Mouse (Mus musculus) CH12.LX (cell line): ENCODE data around the gene Olfr469. TPM values are rescaled to one million over a fixed set of nuclear protein-coding genes. Genes with fewer than 3 reads are reported as not detected.
"Not testable (repeated sequence)": the region's sequence is repeated elsewhere in the genome, so short reads cannot be mapped to it uniquely, and the experiment has no call there.

Experiments used
- DNase-seq: peaks from one replicate; pipeline ENCODE4 v3.0.0-alpha.2; 2013; ENCODE audit errors: extremely low read depth
- H3K27ac ChIP-seq: 2 replicates; pipeline ENCODE4 v1.5.1; 2012; ENCODE audit warnings: low read depth, mild to moderate bottlenecking, control low read depth, moderate library complexity; ENCODE audit not compliant: insufficient read depth
- H3K27me3 ChIP-seq: replicated peaks from 2 replicates; pipeline ENCODE3; 2012; ENCODE audit warnings: inconsistent platforms
- H3K36me3 ChIP-seq, 2 experiments: replicated peaks in 1 of 2; 2 replicates each; pipeline versions ENCODE3 to v1.6.1; 2012; ENCODE audit warnings: inconsistent platforms in 1 of 2, low read length in 1 of 2, mild to moderate bottlenecking in 1 of 2, mixed read lengths in 1 of 2, moderate library complexity in 1 of 2; ENCODE audit not compliant: control insufficient read depth in 1 of 2, insufficient read depth in 1 of 2
- H3K4me1 ChIP-seq, 2 experiments: 2 replicates each; pipeline ENCODE4 v1.6.1; 2012; ENCODE audit warnings: inconsistent platforms in 1 of 2, moderate library complexity in 1 of 2; ENCODE audit not compliant: insufficient read depth in 2 of 2, control insufficient read depth in 1 of 2
- H3K4me2 ChIP-seq: 2 replicates; pipeline ENCODE4 v1.6.1; 2012; ENCODE audit warnings: low read depth, mild to moderate bottlenecking, control low read depth; ENCODE audit not compliant: poor library complexity, insufficient read depth, severe bottlenecking
- H3K4me3 ChIP-seq, 3 experiments: fragments of 150-350 bp in 1 of 3; sonication (generic) in 1 of 3; replicated peaks in 1 of 3; 2 replicates each; pipeline versions ENCODE3 to v1.5.1; 2011 to 2012; ENCODE audit warnings: low read depth in 2 of 3, low read length in 2 of 3, mild to moderate bottlenecking in 2 of 3, moderate library complexity in 2 of 3, control low read depth in 1 of 3, improper control_type of control experiment in 1 of 3, inconsistent platforms in 1 of 3, mixed read lengths in 1 of 3; ENCODE audit not compliant: poor library complexity in 1 of 3
- H3K79me2 ChIP-seq: replicated peaks from 2 replicates; pipeline ENCODE4 v1.6.1; 2012; ENCODE audit warnings: mild to moderate bottlenecking, moderate library complexity; ENCODE audit not compliant: control insufficient read depth, poor library complexity, insufficient read depth, severe bottlenecking; ENCODE audit errors: extremely low read depth
- H3K9ac ChIP-seq: 2 replicates; pipeline ENCODE4 v1.6.1; 2012; ENCODE audit warnings: low read depth, mild to moderate bottlenecking, control low read depth, moderate library complexity; ENCODE audit not compliant: insufficient read depth
- H3K9me3 ChIP-seq: replicated peaks from 2 replicates; pipeline ENCODE3; 2012; ENCODE audit warnings: low read length, inconsistent platforms, mixed read lengths
- CTCF ChIP-seq, 2 experiments: IDR thresholded peaks in 1 of 2; conservative IDR thresholded peaks in 1 of 2; 2 replicates each; pipeline ENCODE4 v1.5.1; 2011 to 2012; ENCODE audit warnings: low read depth in 2 of 2, low read length in 2 of 2, improper control_type of control experiment in 1 of 2, inconsistent platforms in 1 of 2, mild to moderate bottlenecking in 1 of 2, moderate library complexity in 1 of 2
- ELF1 ChIP-seq: IDR thresholded peaks from 2 replicates; pipeline ENCODE4 v1.6.1; 2014; ENCODE audit warnings: low read depth, mild to moderate bottlenecking, inconsistent platforms, low read length, improper control_type of control experiment
- PAX5 ChIP-seq: IDR thresholded peaks from 2 replicates; pipeline ENCODE4 v1.6.1; 2012; ENCODE audit warnings: low read length, inconsistent platforms, mixed read lengths
- RAD21 ChIP-seq: IDR thresholded peaks from 2 replicates; pipeline ENCODE4 v1.6.1; 2011; ENCODE audit warnings: low read depth, mild to moderate bottlenecking, low read length, improper control_type of control experiment, moderate library complexity
- SMC3 ChIP-seq: IDR thresholded peaks from 2 replicates; pipeline ENCODE4 v1.6.1; 2011; ENCODE audit warnings: low read depth, low read length, improper control_type of control experiment
- dilution Hi-C: fragments of 300-500 bp; cut with MboI; formaldehyde crosslinking; loops from 2 replicates; pipeline ENCODE4 v1.14.3; 2020; ENCODE audit warnings: low sequenced_read_pairs; ENCODE audit not compliant: extremely low pct_unique_long_range_greater_than_20kb, extremely low pct_ligation_motif_present
- in situ Hi-C: fragments of 300-500 bp; cut with MboI; formaldehyde crosslinking; loops from 3 replicates; pipeline ENCODE4 v1.14.3; 2019; ENCODE audit warnings: low sequenced_read_pairs, low pct_ligation_motif_present, low pct_unique_long_range_greater_than_20kb, mixed read lengths
- polyA plus RNA-seq: library from polyadenylated mRNA; unstranded; fragments of >175 nt; gene quantifications from 2 replicates; pipeline ENCODE4 v1.2.1, GENCODE M21; 2012; ENCODE audit warnings: low read depth; ENCODE audit not compliant: insufficient read length
- total RNA-seq, 2 experiments: library from RNA; depleted of rRNA; stranded (reverse); fragments of 300-350 nt in 1 of 2; fragments of >200 nt in 1 of 2; gene quantifications; 2 replicates each; pipeline ENCODE4 v1.2.3; 2012 to 2014

Gene Olfr469
- total RNA-seq (2012; rRNA removed) (not detected in 2 replicates), total RNA-seq (2014; rRNA removed) (not detected in 2 replicates), polyA plus RNA-seq (not detected in 2 replicates)

DNA sequence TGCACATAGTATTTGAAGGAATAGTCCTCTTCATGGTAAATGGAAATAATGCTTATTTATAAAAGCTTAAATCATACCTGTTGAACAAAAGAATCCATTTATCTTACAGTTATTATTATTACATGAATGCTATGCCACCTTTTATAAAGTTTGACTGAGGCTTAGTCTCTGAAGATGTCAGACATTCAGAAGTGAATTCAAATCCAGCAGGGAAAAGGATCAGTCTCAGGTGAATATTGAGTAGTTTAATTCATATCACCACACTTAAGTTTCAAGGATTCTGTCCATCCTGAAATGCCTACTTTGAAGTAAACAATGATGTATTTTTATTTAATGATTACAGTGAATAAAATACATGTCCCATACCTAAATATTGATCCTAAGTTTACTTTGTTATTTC lies at the start of gene Olfr469:
Olfr469 (minus strand) TSS at position 101 of the 400 bp plus-strand sequence.
- H3K4me1 ChIP-seq, H3K9ac ChIP-seq, in situ Hi-C loops, DNase-seq, H3K36me3 ChIP-seq, H3K4me3 ChIP-seq, H3K79me2 ChIP-seq, H3K27me3 ChIP-seq, H3K9me3 ChIP-seq, H3K27ac ChIP-seq, H3K4me2 ChIP-seq, dilution Hi-C loops: not testable (repeated sequence)

GRCm38 (mm10) chr7:107847390-107847789 lies 22.0 kb upstream of the Olfr469 start, which contains the start of gene Olfr470:
Gene Olfr470 (minus strand): TSS chr7:107847490.
- H3K4me2 ChIP-seq, H3K79me2 ChIP-seq, dilution Hi-C loops, H3K36me3 ChIP-seq, H3K4me3 ChIP-seq, in situ Hi-C loops, DNase-seq, H3K27ac ChIP-seq, H3K9me3 ChIP-seq, H3K4me1 ChIP-seq, H3K27me3 ChIP-seq, H3K9ac ChIP-seq: not testable (repeated sequence)

DNA sequence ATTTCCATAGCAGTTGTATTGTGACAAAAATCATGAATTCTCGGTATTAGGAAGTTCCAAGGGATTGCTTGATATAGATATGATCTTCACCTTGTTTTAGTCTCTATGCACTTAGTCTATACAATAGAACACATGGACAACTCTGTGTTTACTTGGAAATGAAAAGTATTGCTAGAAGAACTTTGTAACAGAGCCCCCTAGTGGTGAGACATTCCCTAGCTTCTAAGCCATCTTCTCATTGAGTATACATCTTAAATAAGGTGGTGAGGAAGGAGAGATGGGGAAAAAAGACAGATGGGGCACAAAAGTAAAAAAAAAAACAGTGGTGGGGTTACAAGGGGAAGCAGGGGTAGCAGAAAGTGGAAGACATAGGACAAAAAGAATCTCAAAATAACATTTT lies 16.4 kb upstream of the Olfr469 start:
- H3K27ac ChIP-seq = no peak overlapping the region
- DNase-seq = peak; percentile 38
- no peaks in the 10 kb centered on the region for H3K9me3 ChIP-seq
- no peak overlapping the region for H3K4me2 ChIP-seq
- TF ChIP-seq PAX5 (no peak), ELF1 (no peak), SMC3 (peak; percentile 25), CTCF (conservative IDR thresholded peaks at IDR 0.05 in 1 of 2, IDR thresholded peaks at IDR 0.05 in 1 of 2; ENCODE audit: low read depth in 2 of 2, low read length in 2 of 2) (peak; percentile 44 to 68; a peak in 3 of 4 replicates), RAD21 (peak; percentile 13)
- TF ChIP-seq, all 38 proteins: peak for 3
- Histone ChIP-seq H3K4me1 (no peaks in the 10 kb centered on the region), H3K79me2 (no peaks in the 10 kb centered on the region), H3K27me3 (no peaks in the 10 kb centered on the region), H3K36me3 (no peaks in the 10 kb centered on the region), H3K4me3 (no peak overlapping the region), H3K9ac (no peak overlapping the region)
- in situ Hi-C loops = no loop called here
- dilution Hi-C loops = no loop called here

GRCm38 (mm10) chr7:107823867-107824266 lies 1.5 kb downstream of the Olfr469 start:
- H3K9ac ChIP-seq, in situ Hi-C loops, H3K79me2 ChIP-seq, dilution Hi-C loops, H3K27ac ChIP-seq, H3K9me3 ChIP-seq, DNase-seq, H3K4me3 ChIP-seq, H3K4me2 ChIP-seq, H3K4me1 ChIP-seq, H3K36me3 ChIP-seq, H3K27me3 ChIP-seq: not testable (repeated sequence)
